Mouse (Mus musculus): Measurements from ENCODE around the gene Duox2.
A peak's percentile ranks its signal among the peaks of the same experiment; 100 is the strongest.
"Not testable (repeated sequence)": the region's sequence is repeated elsewhere in the genome, so short reads cannot be mapped to it uniquely, and the experiment has no call there.

Duox2 gene

DNA sequence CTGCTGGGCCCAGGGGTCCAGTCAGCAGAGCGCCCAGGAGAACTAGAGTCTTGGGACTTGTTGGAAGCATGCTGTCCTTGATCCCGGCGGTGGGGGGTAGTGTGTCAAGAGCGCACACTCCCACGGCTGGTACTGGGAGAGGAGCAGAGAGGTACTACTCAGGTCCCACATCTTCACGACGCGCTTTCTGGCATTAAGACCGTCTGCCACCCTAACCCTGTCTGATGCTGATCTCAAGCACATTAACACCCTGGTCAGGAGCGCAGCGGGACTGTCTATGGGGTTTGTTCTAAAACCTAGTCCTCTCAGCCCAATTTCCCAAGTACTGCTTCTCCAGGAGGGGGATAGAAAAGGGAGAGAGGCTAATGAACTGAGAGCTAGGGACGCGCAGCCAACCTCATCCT is at the start of gene Duox2:
Gene Duox2, minus strand, starts transcription at position 354 of the 404 bp plus-strand sequence.
- no peak for DNase-seq

DNA sequence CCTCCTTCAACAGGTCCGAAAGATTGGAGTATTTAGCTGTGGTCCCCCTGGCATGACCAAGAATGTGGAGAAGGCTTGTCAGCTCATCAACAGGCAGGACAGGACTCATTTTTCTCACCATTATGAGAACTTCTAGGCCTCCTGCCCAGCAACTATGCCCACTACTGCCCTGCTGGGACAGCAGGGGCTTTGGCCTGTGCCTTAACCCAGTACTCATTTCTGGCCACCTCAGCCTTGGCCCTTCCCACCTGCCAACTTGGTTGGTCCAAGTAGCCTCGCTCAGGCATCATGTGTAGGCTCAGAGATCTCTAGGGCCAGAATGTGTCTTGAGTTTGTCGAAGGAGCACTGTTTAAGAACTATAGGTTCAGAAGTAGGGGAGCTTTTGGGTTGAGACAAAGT is 49.0 kb upstream of the Duox2 start:
- DNase-seq = peak in 1 of 2 experiments; percentile 48

DNA sequence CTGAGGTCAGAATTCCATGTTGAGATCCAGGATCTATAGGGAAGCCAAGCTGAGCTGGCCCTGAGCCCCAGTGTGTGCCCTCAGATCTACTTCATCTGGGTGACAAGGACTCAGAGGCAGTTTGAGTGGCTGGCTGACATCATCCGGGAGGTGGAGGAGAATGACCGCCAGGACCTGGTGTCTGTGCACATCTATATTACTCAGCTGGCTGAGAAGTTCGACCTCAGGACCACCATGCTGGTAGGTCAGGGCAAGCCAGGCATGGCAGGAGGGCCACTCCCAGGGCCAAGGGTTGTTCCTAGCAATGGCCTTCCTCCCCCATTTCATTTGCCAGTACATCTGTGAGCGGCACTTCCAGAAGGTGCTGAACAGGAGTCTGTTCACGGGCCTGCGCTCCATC is 47.9 kb upstream of the Duox2 start:
- peak; percentile 56 to 57 for DNase-seq

DNA sequence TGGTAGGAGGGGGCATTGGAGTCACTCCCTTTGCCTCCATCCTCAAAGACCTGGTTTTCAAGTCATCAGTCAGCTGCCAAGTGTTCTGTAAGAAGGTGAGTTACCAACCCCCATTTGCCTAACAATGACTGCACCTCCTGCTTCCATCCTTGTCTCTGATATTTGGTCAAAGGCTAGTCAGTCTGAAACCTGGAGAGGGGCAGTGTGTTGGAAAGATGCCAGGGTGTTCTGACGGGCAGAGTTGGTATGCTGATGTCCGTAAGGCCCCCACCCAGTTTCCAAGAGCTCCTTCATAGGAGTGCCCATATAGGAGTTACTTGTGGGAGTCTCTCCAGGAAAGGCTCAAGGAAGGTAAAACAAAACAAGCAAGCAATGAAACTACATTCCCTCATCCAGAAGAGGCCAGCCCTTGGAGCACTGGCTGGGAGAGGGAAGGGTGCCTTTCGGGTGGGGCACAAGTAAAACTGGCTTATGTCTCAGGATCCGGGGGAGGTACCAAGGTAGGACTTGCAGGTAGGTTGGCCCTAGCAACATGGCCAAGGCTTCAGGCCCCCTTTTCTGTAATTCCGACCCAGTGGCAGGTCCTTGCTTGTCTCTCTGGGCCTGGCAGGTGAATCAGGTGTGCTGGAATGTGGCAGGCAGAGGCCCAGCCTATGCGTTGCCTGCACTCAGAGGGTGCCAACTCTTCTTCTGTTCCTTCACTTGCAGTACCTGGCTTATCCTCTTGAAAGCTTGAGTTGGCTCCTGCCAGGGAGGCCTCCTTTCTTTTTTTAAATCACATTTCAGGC is 47.1 kb upstream of the Duox2 start:
- DNase-seq = peak; percentile 51 to 70

DNA sequence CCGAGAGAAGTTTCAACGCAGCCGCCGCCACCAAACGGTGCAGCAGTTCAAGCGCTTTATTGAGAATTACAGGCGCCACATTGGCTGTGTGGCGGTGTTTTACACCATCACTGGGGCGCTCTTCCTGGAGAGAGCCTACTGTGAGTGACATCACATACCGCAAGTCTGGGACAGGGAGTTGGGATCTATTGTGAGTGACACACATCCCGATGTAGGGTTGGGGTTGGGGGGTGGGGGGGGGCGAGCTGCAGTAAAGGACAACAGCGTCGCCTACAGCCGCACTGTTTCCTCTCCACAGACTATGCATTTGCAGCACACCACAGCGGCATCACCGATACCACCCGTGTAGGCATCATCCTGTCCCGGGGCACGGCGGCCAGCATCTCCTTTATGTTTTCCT is 39.0 kb upstream of the Duox2 start:
- DNase-seq = no peak

DNA sequence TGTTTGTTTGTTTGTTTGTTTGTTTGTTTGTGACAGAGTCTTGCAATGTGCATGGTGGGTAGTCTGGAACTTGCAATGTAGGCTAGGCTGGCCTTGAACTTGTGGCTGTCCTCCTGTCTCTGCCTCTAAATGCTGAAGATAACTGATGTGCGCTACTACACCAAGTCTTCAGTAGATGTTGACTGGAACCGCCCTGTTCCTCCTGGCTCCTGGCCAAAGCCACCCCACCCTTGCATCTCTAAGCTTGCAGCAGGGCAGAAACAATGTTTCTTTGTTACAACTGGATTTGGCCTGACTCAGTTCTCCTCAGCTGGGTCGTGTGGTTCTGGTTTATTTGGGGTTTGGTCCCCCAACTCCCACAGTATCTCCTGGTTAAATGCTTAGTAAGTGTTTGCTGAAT is 35.9 kb upstream of the Duox2 start:
- DNase-seq = no peak

DNA sequence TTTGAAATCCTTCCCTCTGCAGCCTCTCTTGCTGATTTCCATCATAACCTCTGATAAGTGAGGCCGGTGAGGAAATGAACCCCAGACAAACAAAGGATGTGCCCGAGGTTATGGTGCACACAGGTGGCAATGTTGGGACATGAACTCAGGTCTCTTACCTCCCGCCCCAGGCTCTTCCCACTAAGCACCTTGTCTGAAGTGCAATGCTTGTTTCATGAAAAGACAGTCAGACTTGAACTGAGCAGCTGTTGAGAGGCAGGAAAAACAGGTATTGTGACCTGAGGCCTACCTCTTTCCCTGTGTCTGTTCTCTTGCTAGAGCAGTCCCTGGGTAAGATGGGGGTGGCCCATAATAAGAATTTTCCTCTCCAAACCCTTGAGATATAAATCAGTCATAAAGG is 34.0 kb upstream of the Duox2 start:
- no peak for DNase-seq

DNA sequence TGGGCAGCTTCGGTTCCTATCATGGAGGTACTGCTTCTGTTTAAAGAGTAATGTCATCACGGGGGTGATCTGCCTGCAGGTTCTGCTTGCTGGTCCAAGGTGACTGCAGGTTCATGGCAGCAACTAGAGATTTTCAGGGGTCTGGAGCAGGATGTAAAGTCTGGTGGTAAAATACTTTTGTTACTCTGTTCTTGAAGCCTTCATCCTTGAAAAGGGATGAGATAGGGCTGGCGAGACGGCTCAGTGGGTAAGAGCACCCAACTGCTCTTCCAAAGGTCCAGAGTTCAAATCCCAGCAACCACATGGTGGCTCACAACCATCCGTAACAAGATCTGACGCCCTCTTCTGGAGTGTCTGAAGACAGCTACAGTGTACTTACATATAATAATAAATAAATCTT is 32.1 kb upstream of the Duox2 start:
- DNase-seq = not testable (repeated sequence)

DNA sequence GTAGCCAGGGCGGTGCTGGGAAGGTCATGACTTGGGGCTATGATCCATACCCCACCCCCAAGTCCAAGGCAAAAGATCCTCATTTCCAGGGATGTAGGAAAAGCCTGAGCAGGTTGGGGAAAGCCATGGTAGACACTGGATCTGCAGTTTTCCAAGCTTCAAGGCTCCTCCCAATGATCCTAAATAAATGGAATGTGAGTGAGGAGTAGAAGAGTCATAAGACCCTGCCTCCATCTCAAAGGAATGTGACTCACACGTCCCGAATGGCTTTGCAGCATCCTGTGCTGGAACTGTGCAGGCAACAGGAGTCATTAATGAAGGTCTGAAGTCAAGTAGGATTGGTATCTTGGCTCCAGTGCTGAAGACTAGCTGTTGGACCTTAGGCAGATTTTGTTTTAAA is 29.7 kb upstream of the Duox2 start:
- no peak for DNase-seq

DNA sequence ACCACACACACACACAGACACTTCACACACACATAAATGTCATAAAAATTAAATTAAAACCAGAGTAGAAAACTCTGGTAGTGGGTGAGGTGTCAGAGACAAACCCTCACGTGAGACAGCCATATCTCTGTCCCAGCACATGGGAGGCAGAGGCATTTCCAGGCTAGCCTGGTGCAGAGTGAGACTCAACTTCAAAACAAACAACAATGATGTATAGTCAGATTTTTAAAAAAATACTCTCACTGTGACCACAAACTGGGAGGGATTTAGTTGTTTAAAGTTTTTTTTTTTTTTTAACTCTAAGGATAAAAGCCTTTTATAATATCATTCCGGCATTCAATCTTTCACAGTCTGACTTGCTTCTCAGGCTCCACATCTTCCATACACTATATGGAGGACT is 27.1 kb upstream of the Duox2 start:
- no peak for DNase-seq

DNA sequence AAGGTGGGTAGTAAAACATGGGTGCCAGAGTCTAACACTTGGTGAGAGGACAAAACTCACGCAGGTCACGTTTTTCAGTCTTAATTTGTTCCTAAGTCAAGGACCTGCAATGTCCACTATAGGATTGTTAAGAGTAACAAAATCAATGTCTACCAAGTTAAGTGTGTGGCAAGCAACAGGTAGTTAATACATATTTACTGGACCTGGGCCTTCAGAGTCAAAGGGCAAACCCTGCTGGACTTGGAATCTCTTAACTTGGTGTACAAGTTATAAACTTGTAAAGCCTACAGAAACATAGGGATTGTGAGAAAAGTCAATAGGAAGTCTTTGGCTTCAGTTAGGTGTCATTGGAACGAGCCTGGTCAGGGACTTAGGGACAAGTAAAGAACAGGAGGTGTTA is 26.3 kb upstream of the Duox2 start:
- DNase-seq = no peak

DNA sequence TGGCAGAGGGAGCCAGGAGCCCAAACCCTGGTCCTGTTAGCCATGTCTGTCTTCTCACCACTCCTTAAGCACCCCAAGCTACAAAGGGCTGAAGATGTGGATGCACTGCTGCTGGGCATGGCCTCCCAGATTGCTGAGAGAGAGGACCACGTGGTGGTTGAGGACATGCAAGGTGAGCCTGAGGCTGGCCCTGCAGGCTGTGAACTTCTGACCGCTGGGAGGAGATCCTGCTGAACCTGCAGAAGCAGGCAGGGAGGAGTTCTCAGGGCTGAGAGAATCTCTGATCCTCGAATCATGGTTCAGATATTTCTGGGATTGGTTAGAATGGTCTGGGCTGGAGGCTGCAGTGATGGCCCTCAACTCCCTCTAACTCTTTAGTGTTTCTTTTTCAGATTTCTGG is 25.7 kb upstream of the Duox2 start:
- no peak for DNase-seq

DNA sequence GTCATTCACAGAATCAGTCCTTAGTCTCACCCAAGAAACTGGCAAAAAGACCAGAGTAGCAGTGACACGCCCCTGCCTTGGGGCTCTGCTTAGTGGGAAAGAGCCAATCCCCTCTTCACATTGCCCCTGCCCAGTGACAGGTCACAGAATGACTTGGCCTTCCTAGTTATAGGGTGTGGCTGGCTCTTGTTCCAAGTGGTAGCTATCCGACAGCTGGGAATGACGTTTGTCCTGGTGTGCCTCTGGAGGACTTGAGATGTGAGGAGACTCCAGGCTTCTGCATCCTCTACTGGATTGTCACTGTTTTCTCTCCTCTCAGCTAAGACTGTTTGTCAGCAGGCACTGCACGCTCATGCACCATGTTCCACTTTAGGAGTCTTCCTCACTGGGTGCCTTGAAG is 19.1 kb upstream of the Duox2 start:
- no peak for DNase-seq

DNA sequence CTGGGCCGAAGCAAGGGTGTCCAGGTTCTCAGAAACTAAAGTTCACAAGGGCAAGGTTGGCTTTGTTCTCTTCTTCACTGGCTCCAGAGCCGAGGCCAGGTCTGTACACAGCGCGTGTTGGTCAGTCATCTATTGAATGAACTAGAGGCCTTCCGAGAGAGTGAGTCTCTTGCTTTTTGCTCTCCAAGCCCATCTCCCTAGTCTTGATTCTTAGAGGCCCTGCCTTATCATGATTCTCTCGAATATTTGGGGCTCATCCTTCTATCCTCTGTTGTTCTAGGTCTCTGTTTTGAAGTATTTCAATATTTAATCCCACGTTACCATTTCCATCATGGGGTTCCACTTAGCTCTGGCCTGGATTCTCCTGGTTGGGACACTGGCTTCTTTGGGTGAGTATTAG is 17.1 kb upstream of the Duox2 start, which contains the start of gene Duox1:
Gene Duox1, plus strand, starts transcription at position 301 of the 400 bp plus-strand sequence.
- no peak for DNase-seq

DNA sequence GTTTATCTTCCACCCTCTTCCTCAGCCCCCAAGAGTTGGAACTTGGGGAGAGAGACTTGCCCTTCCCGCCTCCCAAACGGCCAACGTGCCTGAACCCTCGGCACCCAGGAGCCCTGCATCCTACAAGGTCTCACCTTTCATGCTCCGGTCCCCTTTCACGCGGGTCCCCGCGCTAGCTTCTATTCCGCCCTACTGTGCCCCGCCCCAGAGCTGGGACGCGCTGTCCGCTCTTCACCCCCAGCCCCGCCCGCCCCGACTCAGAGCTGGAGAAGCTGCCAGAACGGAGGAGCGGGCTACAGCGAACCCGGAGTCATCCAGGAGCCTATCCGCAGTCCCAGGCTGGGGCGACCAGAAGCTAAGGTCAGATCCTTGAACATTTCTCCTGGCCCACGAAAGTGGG is 15.3 kb upstream of the Duox2 start, which contains the start of gene Duoxa1:
Gene Duoxa1, minus strand, starts transcription at position 195 of the 400 bp plus-strand sequence.
- peak; percentile 37 to 46 for DNase-seq

DNA sequence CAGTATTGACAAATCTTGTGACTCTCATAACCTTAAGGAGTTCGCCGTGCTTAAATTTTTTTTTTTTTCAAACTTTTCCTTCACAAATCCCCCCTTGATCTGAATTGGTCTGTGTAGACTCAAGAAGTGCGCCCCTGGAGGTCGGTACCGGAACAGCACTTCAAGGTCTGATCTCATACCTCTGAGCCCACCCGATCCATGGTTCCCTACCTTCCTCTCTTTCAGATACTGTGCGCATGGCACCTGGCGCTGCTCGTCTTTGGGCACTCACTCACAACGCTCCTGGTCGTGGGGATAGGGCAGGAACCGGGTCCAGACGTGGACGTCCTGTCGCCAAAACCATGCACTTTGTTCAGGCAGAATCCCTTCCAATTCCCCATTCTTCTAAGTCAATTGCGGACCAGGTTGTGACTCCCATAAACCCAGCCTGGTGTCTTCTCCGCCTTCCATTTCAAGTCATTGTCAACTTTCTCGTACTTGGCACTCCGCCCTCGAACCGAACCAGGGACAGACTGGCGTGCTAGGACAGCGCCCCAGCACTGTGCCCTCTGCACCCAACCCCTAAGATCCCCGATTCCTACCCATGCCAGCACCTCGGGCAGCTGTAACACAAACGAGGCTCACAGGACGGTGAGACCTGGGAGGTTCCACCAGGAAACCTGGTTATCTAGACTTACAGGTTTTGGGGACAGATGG is 14.6 kb upstream of the Duox2 start:
- DNase-seq = peak; percentile 92 to 95

DNA sequence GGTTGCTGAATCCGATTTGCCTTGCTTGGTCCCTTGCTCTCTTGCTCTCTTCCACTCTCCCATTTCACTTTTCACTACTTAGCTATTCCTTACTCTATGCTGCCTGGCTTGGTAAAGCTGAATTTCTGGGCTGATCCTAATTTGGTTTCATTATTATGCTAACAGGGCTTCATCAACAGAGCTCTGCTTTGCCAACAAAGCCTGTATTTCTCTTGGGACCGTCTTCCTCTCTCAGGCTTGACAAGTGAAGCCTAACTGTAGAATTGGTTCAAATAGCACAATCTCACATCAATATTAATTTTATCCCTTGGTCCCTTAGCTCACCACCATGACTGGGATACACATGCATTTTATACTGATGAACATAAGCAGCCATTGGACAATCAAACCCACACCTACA is 13.3 kb upstream of the Duox2 start:
- no peak for DNase-seq

DNA sequence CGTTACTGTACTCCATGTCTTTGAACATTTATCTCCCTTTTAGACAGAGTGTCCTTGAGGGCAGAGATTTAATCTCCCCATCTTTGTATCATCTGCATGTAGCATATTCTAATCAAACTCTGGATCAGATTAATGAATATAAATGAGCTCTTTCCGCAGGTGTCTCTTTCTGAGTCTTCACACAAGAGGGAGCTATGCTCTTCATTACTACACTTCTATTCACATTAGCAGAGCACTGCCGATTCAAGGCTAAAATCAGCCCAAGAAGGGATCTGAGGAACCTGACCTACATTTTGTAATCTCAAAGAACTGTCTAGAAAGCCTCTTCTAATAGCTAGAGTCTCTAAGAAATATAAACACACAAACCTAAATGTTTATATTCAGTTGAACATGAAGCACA is 11.4 kb upstream of the Duox2 start:
- peak in 1 of 2 experiments; percentile 36 for DNase-seq

DNA sequence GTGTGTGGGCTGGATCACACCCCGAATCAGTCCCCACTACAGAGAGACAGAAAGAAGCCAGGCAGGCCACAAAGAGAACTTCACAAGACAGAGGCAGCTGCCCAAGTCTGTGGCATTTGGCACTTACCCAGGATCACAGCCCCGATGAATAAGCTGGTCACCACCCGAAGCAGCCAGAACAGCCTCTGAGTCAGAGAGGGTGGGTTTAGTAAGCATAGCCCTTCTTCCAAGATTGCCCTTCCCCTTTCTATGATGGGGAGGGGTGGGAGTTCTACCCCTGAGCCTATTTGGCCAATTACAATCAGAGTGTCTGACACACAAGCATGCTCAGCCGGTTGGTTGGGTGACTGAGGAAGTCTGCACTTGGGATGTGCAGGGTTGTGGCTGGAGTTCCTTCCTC is 7.9 kb upstream of the Duox2 start:
- DNase-seq = peak; percentile 67 to 75

DNA sequence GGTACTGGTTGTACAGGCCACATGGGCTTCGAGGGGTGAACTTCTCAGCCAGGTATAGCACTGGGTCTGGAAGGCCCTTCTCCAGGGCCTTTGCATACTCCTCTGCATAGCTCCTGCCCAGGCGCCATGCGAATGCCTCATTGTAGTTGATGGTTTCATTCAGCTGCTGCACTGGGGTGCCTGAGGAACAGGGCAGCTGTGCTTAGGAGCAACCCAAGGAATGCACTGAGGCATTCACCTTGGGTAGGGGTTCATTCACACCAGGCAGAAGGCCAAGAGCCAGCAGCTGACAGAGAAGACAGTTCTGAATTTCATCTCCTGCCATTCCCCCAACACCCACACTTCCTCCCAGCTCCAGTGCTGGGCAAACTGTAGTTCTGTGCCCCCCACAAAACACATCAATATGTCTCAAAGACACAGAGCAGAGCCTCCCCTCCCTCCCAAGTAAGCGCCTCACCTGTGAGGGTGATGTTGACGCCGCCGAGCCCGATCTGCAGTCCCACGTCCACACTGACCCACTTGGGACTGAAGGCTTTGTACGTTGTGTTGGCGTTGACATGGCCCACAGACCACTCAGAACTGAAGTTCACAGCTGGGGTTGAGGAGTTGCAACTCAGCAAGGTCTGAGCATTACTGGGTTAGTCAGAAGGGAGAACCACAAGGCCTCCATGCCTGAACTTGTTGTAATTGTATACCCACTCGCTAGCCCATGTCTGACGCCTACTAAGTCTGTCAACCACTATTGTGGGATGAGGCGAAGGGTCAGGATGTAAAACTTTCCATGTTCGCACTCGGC is 7.0 kb upstream of the Duox2 start:
- DNase-seq = no peak

DNA sequence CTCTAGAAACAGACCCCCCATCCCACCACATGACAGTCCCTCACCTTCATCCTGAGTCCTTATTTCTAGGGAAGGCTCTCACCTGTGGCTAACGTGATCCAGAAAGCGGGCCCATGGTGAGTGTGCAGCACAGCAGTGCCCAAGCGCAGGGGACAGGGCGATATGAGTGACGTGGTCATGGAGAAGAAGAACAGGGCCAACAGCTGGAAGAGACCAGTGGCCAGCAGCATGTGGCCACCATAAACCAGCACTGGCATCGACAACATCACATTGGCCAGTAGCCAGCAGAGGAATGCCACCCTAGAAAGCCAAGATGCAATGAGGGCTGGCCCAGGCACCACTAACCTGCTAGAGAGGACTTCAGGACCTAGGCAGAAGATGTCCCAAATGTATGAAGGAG is 6.3 kb upstream of the Duox2 start:
- DNase-seq = no peak

DNA sequence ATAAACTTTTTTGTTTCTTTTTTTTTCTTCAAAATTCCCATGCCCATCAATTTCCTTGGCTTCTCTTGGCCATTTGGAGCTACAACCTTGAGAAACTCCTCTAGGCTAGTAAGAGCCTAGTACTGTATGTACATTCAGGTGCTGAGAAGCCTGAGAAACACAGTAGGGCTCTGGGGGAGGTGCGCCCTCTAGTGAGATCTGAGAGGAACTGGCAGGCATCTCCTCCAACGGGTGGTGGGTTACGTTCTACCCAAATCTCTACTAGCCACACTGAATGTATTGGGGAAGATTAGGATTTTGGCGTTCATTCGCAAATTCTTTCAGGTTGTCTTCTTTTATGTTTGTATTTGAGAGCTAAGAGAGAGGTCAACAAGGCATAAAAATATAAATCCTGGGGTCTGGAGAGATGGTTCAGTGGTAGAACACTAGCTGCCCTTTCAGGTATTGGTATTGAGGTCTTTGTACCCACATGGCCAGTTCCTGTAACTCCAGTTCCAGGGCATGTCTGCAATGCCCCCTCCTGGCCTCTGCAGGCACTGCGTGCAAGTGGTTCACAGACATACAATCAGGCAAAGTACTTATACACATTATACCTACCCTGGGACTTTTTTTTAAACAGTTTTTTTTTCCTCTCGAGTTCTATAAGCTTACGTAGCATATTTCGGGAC is 4.5 kb upstream of the Duox2 start:
- DNase-seq = peak; percentile 87 to 88
